In the genomic region with DNA sequence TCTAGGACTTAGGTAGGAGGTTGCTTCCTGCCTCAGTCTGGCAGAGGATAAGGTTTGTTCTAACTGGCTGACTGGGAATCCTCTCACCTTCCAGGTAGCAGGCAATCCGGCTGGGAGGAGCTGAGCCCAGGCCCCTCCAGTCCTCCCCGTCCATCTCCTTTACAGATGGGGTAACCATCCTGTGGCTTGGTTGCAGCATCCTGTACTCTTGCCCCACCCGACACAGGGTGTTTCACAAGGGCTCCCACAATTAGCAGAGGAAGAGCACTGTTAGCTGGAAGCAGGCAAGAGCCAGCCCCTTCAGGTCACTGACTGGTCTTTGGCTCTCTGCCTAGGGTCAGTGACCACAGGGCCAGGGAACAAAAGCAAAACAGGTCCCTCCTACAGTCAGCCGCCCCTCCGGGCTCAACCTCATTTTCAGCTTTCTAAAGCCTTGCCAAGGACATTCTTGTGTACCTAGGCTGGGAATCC, we compare ENCODE assay signal across 8 mouse cellular contexts. TPM values are rescaled to one million over a fixed set of nuclear protein-coding genes. Genes with fewer than 3 reads are reported as not detected.
DNase-seq lines count a peak whose midpoint lies in the region; ATAC-seq and TF ChIP-seq lines count a peak whose summit lies in the region.

No protein-coding gene starts in this region.

- no peaks in the 10 kb centered on the region for H3K9me3 ChIP-seq in hindbrain, embryonic 12.5 days (replicated peaks)
- no peaks in the 10 kb centered on the region for H3K9me3 ChIP-seq in limb, embryonic 14.5 days (ENCODE audit: control insufficient read depth, low read length)
- no peaks in the 10 kb centered on the region for H3K9me3 ChIP-seq in midbrain, embryonic 14.5 days (ENCODE audit: control insufficient read depth, low read length)

- no peak for ATAC-seq in hindbrain, embryonic 12.5 days (ENCODE audit: low FRiP score)
- no peak for ATAC-seq in limb, embryonic 14.5 days (ENCODE audit: low FRiP score, low read depth)
- ATAC-seq in midbrain, embryonic 14.5 days (ENCODE audit: low FRiP score, low TSS enrichment) = no peak

- TF ChIP-seq POLR2A in cortical plate, adult 2 months (IDR thresholded peaks at IDR 0.05; ENCODE audit: extremely low read depth, insufficient read depth, low read length) = no peak
- TF ChIP-seq POLR2A in limb, embryonic 14.5 days (IDR thresholded peaks at IDR 0.05; ENCODE audit: borderline replicate concordance, extremely low read depth, insufficient read depth, insufficient read length) = no peak

- H3K9ac ChIP-seq in hindbrain, embryonic 12.5 days = peak overlapping the region; percentile 33
- peak overlapping the region; percentile 3; the same call in 1 of the 2 replicates for H3K9ac ChIP-seq in limb, embryonic 14.5 days (ENCODE audit: low read depth, low read length, severe bottlenecking)
- H3K9ac ChIP-seq in midbrain, embryonic 14.5 days (replicated peaks; ENCODE audit: low read length) = peak overlapping the region; percentile 22; the same call in 1 of the 2 replicates

- H3K27me3 ChIP-seq in hindbrain, embryonic 12.5 days = no peaks in the 10 kb centered on the region
- no peaks in the 10 kb centered on the region for H3K27me3 ChIP-seq in limb, embryonic 14.5 days (ENCODE audit: control insufficient read depth, insufficient read depth, low read length)
- H3K27me3 ChIP-seq in midbrain, embryonic 14.5 days (ENCODE audit: control insufficient read depth, insufficient read depth, low read length) = no peaks in the 10 kb centered on the region

- peaks cover 13% of the 10 kb centered on the region for H3K4me1 ChIP-seq in cortical plate, adult 2 months (ENCODE audit: control insufficient read depth, insufficient read depth, low read length)
- peaks cover 37% of the 10 kb centered on the region for H3K4me1 ChIP-seq in hindbrain, embryonic 12.5 days
- peaks cover 15% of the 10 kb centered on the region for H3K4me1 ChIP-seq in limb, embryonic 14.5 days (ENCODE audit: control insufficient read depth, insufficient read depth, low read length)
- peaks cover 13% of the 10 kb centered on the region for H3K4me1 ChIP-seq in midbrain, embryonic 14.5 days (ENCODE audit: control insufficient read depth, insufficient read depth, low read length)

- intact Hi-C loops in heart, postnatal 25 days (cut with DNase I) = no loop called here

- H3K4me3 ChIP-seq in cortical plate, adult 2 months (ENCODE audit: insufficient read depth, low read length) = no peak overlapping the region
- H3K4me3 ChIP-seq in hindbrain, embryonic 12.5 days = 0 out of 2 replicates have a peak overlapping the region, but pooled peaks have one; percentile 7
- no peak overlapping the region for H3K4me3 ChIP-seq in limb, embryonic 14.5 days (replicated peaks; ENCODE audit: low read length)
- no peak overlapping the region for H3K4me3 ChIP-seq in midbrain, embryonic 14.5 days (replicated peaks; ENCODE audit: low read depth, low read length)

- DNase-seq in heart, adult 18-20 months = peak; percentile 66 to 73
- DNase-seq in heart, postnatal 25 days (ENCODE audit: low spot score) = no peak
- no peak for DNase-seq in limb, embryonic 14.5 days (ENCODE audit: low spot score)
- no peak for DNase-seq in midbrain, embryonic 14.5 days
- DNase-seq in layer of hippocampus, postnatal 14 days (ENCODE audit: low spot score in 2 of 2) = no peak
- DNase-seq in layer of hippocampus, postnatal 10 days (ENCODE audit: low spot score in 2 of 2) = no peak

- H3K4me2 ChIP-seq in hindbrain, embryonic 12.5 days (replicated peaks) = peak overlapping the region; percentile 29
- no peak overlapping the region for H3K4me2 ChIP-seq in limb, embryonic 14.5 days (replicated peaks; ENCODE audit: low read depth, low read length, severe bottlenecking)
- no peak overlapping the region for H3K4me2 ChIP-seq in midbrain, embryonic 14.5 days (ENCODE audit: low read length)

- peaks cover 27% of the 10 kb centered on the region for H3K36me3 ChIP-seq in hindbrain, embryonic 12.5 days
- H3K36me3 ChIP-seq in limb, embryonic 14.5 days (ENCODE audit: control insufficient read depth, insufficient read depth, low read length) = peaks cover 25% of the 10 kb centered on the region
- H3K36me3 ChIP-seq in midbrain, embryonic 14.5 days (ENCODE audit: control insufficient read depth, insufficient read depth, low read length) = peaks cover 28% of the 10 kb centered on the region

- TF ChIP-seq CTCF in cortical plate, adult 2 months (IDR thresholded peaks at IDR 0.05; ENCODE audit: extremely low read depth, insufficient read depth, low read length) = no peak

- WGBS in hindbrain, embryonic 12.5 days = 32% methylated on average over 5 of the region's 5 CpGs
- WGBS in limb, embryonic 14.5 days = 61% methylated on average over 5 of the region's 5 CpGs
- 29% methylated on average over 5 of the region's 5 CpGs for WGBS in midbrain, embryonic 14.5 days

- peak overlapping the region; percentile 88 for H3K27ac ChIP-seq in cortical plate, adult 2 months (ENCODE audit: insufficient read depth, low read length)
- peak overlapping the region; percentile 64 for H3K27ac ChIP-seq in hindbrain, embryonic 12.5 days
- no peak overlapping the region for H3K27ac ChIP-seq in limb, embryonic 14.5 days (replicated peaks; ENCODE audit: low read depth, low read length)
- no peak overlapping the region for H3K27ac ChIP-seq in midbrain, embryonic 14.5 days (replicated peaks; ENCODE audit: low read depth, low read length)

RNA-seq across cellular contexts. Expression of gene Mafg, which starts 3.0 kb away (rescaled TPM):
- total RNA-seq in heart, adult 18-20 months (2021) = 10 to 100 TPM; 33.7 to 35.7 TPM
- total RNA-seq in heart, postnatal 25 days (2021) = 10 to 100 TPM; 38.7 to 42.1 TPM
- polyA plus RNA-seq in cortical plate, adult 2 months (2012; rRNA removed) = 83.7 and 83.9 TPM in 2 replicates
- polyA plus RNA-seq in hindbrain, embryonic 12.5 days (2016; fragmentation: Nextera tagmentation; extraction: Ambion mirVana) = 40.1 TPM in 2 replicates
- 56.9 and 67.7 TPM in 2 replicates for polyA plus RNA-seq in limb, embryonic 14.5 days (2012; rRNA removed)
- 26.1 and 30.5 TPM in 2 replicates for polyA plus RNA-seq in limb, embryonic 14.5 days (2014; fragmentation: Nextera tagmentation; extraction: Ambion mirVana)
- 37.4 and 42.5 TPM in 2 replicates for polyA plus RNA-seq in midbrain, embryonic 14.5 days (2014; fragmentation: Nextera tagmentation; extraction: Ambion mirVana)
- total RNA-seq in layer of hippocampus, postnatal 14 days (2021) = 10 to 100 TPM; 85.5 to 89.8 TPM
- 10 to 100 TPM; 79.3 to 86.7 TPM for total RNA-seq in layer of hippocampus, postnatal 10 days (2021)

RNA-seq across cellular contexts. Expression of gene Sirt7, which starts 5.4 kb away (rescaled TPM):
- total RNA-seq in heart, adult 18-20 months (2021) = 1 to 10 TPM; 6.9 to 8.9 TPM
- total RNA-seq in heart, postnatal 25 days (2021) = 1 to 10 TPM; 7.7 to 8.3 TPM
- polyA plus RNA-seq in cortical plate, adult 2 months (2012; rRNA removed) = 98.2 and 105 TPM in 2 replicates
- 43.9 and 50.0 TPM in 2 replicates for polyA plus RNA-seq in hindbrain, embryonic 12.5 days (2016; fragmentation: Nextera tagmentation; extraction: Ambion mirVana)
- polyA plus RNA-seq in limb, embryonic 14.5 days (2012; rRNA removed) = 43.7 and 47.0 TPM in 2 replicates
- polyA plus RNA-seq in limb, embryonic 14.5 days (2014; fragmentation: Nextera tagmentation; extraction: Ambion mirVana) = 27.5 and 28.9 TPM in 2 replicates
- polyA plus RNA-seq in midbrain, embryonic 14.5 days (2014; fragmentation: Nextera tagmentation; extraction: Ambion mirVana) = 38.4 and 39.5 TPM in 2 replicates
- 10 to 100 TPM; 35.0 to 35.4 TPM for total RNA-seq in layer of hippocampus, postnatal 14 days (2021)
- 10 to 100 TPM; 33.5 to 39.7 TPM for total RNA-seq in layer of hippocampus, postnatal 10 days (2021)

RNA-seq across cellular contexts. Expression of gene Pcyt2, which starts 12.7 kb away (rescaled TPM):
- total RNA-seq in heart, adult 18-20 months (2021) = 10 to 100 TPM; 47.2 to 51.2 TPM
- total RNA-seq in heart, postnatal 25 days (2021) = 10 to 100 TPM; 54.2 to 59.3 TPM
- polyA plus RNA-seq in cortical plate, adult 2 months (2012; rRNA removed) = 281 and 289 TPM in 2 replicates
- 145 and 148 TPM in 2 replicates for polyA plus RNA-seq in hindbrain, embryonic 12.5 days (2016; fragmentation: Nextera tagmentation; extraction: Ambion mirVana)
- polyA plus RNA-seq in limb, embryonic 14.5 days (2012; rRNA removed) = 247 and 305 TPM in 2 replicates
- 101 and 119 TPM in 2 replicates for polyA plus RNA-seq in limb, embryonic 14.5 days (2014; fragmentation: Nextera tagmentation; extraction: Ambion mirVana)
- 148 and 181 TPM in 2 replicates for polyA plus RNA-seq in midbrain, embryonic 14.5 days (2014; fragmentation: Nextera tagmentation; extraction: Ambion mirVana)
- total RNA-seq in layer of hippocampus, postnatal 14 days (2021) = 100 to 1,000 TPM; 150 TPM
- 100 to 1,000 TPM; 132 to 145 TPM for total RNA-seq in layer of hippocampus, postnatal 10 days (2021)

RNA-seq across cellular contexts. Expression of gene Pycr1, which starts 13.1 kb away (rescaled TPM):
- 1 to 10 TPM; 1.1 to 1.3 TPM for total RNA-seq in heart, adult 18-20 months (2021)
- 1 to 10 TPM; 1.6 to 2.3 TPM for total RNA-seq in heart, postnatal 25 days (2021)
- 2.2 and 3.6 TPM in 2 replicates for polyA plus RNA-seq in cortical plate, adult 2 months (2012; rRNA removed)
- polyA plus RNA-seq in hindbrain, embryonic 12.5 days (2016; fragmentation: Nextera tagmentation; extraction: Ambion mirVana) = 28.5 and 28.8 TPM in 2 replicates
- 66.4 and 78.8 TPM in 2 replicates for polyA plus RNA-seq in limb, embryonic 14.5 days (2012; rRNA removed)
- 50.3 and 56.9 TPM in 2 replicates for polyA plus RNA-seq in limb, embryonic 14.5 days (2014; fragmentation: Nextera tagmentation; extraction: Ambion mirVana)
- 17.0 and 18.5 TPM in 2 replicates for polyA plus RNA-seq in midbrain, embryonic 14.5 days (2014; fragmentation: Nextera tagmentation; extraction: Ambion mirVana)
- 1 to 10 TPM; 4.7 to 5.1 TPM for total RNA-seq in layer of hippocampus, postnatal 14 days (2021)
- 1 to 10 TPM; 3.5 to 5.3 TPM for total RNA-seq in layer of hippocampus, postnatal 10 days (2021)

RNA-seq across cellular contexts. Expression of gene Myadml2, which starts 17.5 kb away (rescaled TPM):
- total RNA-seq in heart, adult 18-20 months (2021) = 10 to 100 TPM; 77.0 to 81.2 TPM
- total RNA-seq in heart, postnatal 25 days (2021) = 10 to 100 TPM; 78.3 to 78.8 TPM
- 3.4 and 3.6 TPM in 2 replicates for polyA plus RNA-seq in cortical plate, adult 2 months (2012; rRNA removed)
- polyA plus RNA-seq in hindbrain, embryonic 12.5 days (2016; fragmentation: Nextera tagmentation; extraction: Ambion mirVana) = 0.39 and 0.60 TPM in 2 replicates
- polyA plus RNA-seq in limb, embryonic 14.5 days (2012; rRNA removed) = 0.22 and 0.60 TPM in 2 replicates
- polyA plus RNA-seq in limb, embryonic 14.5 days (2014; fragmentation: Nextera tagmentation; extraction: Ambion mirVana) = 0.68 and 1.6 TPM in 2 replicates
- 0.51 and 1.5 TPM in 2 replicates for polyA plus RNA-seq in midbrain, embryonic 14.5 days (2014; fragmentation: Nextera tagmentation; extraction: Ambion mirVana)
- 1 to 10 TPM; 3.0 to 3.5 TPM for total RNA-seq in layer of hippocampus, postnatal 14 days (2021)
- 1 to 10 TPM; 1.1 to 2.1 TPM for total RNA-seq in layer of hippocampus, postnatal 10 days (2021)

Comparison
In these comparisons a context has a peak if more than half of its experiments do, and no peak if none do; other contexts are left out.
1. DNase-seq: peak in heart, adult 18-20 months (2 of 2); none in heart, postnatal 25 days (single experiment), limb, embryonic 14.5 days (single experiment), midbrain, embryonic 14.5 days (single experiment), layer of hippocampus, postnatal 14 days (0 of 2) and layer of hippocampus, postnatal 10 days (0 of 2).
2. H3K27ac ChIP-seq: peak in cortical plate, adult 2 months (single experiment) and hindbrain, embryonic 12.5 days (single experiment); none in limb, embryonic 14.5 days (single experiment) and midbrain, embryonic 14.5 days (single experiment).
3. Peak in every context shown above with its lines, with median percentiles within 50 percentile points of each other: H3K9ac ChIP-seq.